Mouse (Mus musculus): ENCODE data around the gene Elf3. TPM values are rescaled to one million over a fixed set of nuclear protein-coding genes. Genes with fewer than 3 reads are reported as not detected.
"Not testable (repeated sequence)": the region's sequence is repeated elsewhere in the genome, so short reads cannot be mapped to it uniquely, and the experiment has no call there.

The Elf3 gene
- total RNA-seq (2022): under 1 TPM; 0.20 to 0.52 (median 0.43) TPM

DNA sequence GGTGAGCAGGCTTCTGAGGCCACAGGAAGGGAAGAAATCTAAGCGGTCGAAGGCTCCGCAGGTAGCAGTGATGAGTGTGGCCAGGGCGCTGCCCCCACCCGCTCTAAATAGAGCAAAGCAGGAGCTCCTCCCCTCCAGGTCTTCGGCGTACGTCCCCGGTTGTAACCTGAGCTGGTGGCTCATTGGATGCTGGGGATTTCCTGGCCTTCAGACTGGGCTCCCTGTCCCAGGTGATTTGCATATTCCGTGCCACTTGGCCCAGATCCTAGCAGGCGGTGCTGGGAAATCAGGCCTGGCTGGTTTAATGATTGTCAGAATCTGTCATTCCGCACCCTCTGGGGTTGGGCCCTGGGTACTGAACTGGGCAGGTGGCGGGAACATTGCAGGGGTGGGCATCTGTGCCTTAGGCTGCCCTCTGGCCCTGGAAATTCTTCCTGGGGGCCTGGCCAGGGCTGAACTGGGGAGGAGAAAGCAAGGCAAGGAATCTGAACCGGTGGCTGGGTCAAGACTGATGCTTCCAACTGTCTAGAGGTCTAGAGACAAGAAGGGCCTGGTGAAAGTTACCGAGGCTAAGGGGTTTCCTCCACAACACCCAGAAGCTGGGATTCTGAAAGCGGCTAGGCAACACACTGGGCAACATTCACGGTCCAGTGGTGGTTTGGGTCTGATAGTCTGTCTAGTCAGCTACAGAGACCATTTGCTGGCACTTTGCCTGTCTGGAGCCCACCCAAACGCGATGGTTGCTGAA lies at the start of gene Elf3:
Gene Elf3 (minus strand): TSS at position 189 of the 748 bp plus-strand sequence.
- DNase-seq: no peak

DNA sequence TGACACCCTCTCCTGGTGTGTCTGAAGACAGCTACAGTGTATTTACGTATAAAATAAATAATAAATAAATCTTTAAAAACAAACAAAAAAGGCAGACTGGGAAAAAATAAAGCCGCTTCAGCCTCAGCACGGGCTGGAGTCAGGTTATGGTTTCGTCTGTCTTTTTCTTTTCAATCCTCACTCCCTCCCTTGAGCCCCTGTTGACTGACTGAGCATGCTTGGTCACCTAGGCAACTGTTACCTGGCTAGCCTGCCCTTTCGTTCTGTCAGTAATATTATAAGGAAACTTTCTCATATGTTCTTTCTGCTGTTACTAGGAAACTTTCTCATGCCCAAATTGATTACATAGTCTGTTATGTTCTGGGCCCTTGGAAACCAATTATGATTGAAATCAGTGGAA lies 32.5 kb upstream of the Elf3 start:
- no peak for DNase-seq

DNA sequence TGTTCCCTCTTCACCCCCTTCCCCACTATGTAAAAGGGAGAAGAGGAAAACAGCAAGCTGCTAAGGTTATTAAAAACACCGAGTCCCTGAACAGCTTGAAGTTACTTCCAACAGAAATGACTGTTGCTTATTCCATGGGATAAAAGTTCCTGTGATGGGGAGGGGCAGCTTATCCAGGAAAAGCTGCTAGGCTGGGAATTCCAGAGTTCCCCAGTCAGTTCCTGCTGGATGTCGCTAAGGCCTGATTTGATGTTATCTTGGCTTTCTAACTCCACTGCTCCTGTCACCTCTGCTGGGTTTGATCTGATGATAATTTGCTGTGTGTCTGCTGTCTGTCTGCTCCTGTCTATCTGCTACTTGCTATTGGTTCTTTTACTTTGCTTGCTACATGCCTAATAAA lies 27.9 kb upstream of the Elf3 start:
- DNase-seq: no peak

DNA sequence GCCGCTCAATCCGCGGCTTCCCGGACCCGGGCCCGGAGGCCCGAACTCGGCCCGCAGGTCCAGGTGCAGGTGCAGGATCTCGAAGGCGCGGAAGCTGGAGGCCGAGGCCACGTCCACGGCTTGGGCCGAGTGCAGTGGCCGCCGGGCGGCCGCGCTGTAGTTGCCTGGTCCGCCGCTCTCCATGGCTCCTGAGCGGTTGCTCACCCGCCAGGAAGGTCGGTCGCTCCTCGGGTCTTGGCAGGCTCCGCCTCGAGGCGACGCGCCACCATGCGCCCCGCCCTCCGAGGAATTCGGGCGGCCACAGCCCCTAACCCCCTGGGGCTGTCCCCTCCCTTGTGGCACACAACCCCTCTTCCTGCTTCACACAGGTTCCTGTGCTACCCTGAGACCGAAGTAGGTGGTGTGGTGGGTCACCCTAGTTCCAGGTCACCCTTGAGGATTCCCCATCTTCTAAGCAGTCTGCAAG lies 25.5 kb upstream of the Elf3 start, which contains the start of gene Rnpep:
Gene Rnpep (minus strand): TSS at position 259 of the 466 bp plus-strand sequence.
- peak; percentile 60 for DNase-seq

DNA sequence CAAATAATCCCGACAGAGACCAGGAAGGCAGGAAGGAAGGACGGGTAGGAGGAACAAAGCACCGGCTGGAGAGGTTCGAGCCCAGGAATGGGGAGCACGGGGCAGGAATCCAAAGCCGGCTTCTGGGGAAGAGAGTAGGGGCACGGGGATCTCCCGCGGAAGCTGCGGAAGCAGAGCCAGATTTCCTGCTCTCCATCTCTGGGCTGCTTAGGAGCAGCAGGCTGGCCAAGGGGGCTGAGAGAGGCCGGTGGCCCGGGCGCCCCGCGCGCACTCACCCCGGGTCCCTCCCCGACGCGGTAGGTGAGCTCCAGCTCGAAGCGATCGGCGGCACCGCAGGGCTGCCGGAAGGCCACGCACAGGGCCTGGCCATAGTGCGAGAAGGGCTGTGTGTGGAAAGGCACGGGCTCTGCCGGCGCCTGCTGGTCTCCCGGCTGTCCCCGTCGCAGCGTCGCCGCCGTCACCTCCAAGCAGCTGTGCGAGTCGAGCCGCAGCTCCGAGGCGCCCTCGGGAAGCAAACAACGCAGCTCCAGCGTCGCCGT lies 25.0 kb upstream of the Elf3 start:
- DNase-seq: no peak

DNA sequence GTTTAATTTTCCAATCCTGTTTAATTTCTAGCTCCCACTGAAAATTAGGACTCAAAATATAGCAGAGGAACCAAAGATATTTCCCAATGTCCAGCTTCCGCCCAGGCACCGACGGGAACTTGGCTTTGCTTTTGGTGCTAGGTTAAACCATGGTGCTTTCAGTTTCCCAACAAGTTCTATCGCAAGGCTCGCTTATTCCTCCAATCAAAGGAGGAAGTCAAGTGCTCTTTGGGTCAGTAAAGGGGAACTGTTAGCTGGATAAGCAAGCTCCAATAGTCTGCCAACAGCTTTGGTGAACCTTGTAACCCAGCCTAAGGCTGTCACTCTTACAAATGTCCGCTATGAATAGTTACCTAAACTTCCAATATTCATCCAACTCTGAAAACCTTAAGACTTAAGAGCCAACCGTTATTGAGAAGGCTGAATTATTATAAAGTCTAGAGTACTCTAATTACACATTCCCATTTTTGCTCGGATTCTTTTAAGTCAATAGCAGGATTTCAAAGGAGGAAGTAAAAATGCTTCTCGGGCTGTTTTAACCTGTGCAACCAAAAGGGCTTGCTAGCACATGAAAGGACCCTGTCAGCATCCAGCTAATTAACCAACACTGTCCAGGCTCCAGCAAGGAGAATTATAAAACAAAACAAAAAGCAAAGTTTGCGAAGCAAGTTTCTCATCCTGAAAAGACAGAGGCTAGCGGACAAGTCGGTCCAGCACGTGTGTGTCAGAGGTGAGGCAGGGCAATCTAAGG lies 24.3 kb upstream of the Elf3 start:
- DNase-seq: no peak

DNA sequence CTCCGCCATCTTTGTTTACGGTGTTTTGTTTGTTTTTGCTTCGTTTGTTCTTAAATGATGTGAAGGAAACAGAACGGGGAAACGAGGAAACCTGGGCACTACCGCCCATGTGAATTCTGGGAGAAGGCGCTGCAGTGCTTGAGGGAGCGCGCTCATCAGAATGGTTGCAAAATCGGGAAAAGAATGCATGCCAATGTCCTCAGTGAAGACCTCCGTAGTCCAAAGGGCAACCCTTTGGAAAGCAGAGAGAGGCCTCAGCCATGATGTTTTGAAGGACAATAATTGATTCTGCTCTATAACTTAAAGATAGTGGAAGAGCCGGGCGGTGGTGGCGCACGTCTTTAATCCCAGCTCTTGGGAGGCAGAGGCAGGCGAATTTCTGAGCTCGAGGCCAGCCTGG lies 23.5 kb upstream of the Elf3 start:
- no peak for DNase-seq

DNA sequence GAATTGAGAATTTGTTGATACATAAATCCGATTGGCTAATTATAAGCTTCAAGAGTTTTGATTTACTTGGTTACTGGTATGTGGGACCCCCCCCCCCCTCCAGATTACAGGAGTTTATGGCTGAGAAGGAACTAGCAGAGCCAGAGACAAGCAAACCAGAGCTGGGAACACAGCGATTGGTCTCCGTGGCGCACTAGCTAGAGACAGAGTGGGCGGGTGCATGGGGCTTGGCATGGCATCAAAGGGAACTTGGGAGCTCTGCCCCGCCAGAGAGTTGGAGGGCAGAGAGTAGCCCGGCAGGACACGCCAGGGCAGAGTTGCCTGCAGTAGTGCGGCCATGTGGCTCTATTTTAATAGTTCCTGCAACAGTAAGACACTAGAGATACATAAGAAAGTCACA lies 22.3 kb upstream of the Elf3 start:
- DNase-seq: peak; percentile 82

DNA sequence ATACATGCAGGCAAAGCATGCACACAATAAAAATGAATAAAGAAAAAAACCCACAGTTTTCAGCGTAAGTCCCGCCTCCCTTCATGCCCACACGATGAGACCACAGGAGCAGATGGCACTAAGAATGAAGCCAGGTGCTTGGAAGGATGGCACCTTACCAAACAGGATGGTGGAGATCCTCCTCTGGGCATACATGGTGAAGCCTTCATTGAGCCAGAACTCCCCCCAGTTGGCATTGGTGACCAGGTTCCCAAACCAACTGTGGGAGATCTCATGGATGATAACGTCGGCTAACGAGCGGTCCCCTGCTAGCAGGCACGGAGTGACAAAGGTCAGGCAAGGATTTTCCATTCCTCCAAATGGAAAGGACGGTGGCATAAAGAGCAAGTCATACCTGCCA lies 13.0 kb upstream of the Elf3 start:
- no peak for DNase-seq

DNA sequence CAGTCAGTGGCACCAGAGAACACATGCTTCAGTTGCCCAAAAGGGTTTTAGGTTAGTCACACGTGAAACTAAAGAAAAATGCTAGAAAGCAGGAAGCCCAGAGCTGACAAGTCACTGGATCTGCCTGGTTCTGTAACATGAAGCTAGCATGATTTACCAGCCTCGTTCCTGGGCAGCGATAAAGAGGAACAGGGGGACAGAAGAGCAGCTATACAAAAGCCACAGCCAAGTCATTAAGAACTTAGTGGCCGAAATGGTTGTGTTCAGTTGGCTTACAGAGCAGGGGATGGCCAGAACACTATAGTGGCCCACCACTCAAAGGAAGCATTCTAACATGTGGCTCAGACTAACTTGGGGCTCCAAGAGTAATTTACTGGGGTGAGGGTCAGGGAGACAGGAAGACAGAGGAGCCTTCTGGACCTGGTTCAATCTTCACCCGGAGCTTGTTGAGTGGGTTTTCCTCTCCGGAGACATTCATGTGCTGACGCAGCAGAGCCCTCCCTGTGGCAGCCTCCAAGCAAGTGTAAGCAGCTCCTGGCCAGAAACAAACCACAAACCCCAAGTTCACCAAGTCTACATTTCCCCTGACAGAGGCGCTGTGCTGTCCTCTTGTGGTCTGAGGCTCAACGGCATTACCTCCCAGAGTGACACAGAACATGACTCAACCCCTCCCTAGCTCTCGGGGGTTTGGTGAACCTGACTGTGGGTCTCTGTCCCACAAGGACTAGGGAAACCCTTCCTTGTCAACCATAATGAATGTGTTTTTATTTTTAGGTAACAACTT lies 9.5 kb upstream of the Elf3 start:
- no peak for DNase-seq

DNA sequence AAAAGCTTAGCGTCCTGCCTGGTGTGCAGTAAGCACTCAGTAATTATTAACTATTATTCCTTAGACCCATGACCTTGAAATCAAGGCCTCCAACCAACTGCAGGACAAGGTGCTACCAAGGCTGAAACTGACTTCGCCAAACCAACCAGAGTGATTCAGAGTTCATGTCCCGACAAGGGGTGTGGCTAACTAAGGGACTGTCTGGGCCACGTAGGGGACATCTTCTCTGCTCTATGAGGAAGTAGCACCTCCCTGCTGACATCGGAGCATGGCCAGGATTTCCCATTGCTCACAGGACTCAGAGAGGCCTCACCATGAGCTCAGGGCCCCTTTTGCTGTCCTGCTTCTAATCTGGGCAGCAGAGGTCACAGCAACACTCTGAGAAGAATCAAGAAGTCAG lies 7.5 kb upstream of the Elf3 start:
- DNase-seq: peak; percentile 57

DNA sequence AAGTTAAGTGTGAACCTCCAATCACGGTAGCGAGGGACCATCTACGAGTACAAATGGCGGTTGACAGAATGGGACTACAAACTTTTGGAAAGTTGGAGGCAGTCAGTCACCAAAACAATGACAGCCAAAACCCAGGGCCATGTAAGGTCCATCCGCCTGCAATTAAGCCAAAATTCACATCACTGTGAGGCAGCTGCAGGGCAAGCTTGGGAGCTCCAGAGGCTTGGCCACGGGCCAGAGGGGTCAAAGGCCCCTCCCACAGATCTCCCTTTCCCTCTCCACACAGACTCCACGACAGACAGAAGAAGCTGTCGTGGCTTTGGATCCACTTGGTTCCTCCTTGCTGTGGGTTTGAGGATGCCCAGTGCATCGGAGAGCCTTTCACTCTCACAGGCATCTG lies 4.9 kb upstream of the Elf3 start:
- no peak for DNase-seq

DNA sequence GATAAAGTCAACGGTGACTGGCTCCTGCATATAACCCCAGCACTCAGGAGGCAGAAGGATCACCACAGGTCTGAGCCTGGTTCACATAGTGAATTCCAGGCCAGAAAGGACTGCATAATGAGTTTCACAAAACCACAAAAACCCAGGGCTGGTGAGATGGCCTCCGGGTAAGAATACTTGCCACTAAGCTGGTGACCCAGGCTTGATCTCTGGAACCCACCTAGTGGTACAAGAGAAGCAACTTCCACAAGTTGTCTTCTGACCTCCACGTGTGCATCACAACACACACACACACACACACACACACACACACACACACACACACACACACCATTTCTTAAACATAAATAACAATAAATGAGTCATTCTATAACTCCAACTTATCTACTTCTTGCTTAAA lies 4.0 kb upstream of the Elf3 start:
- DNase-seq: no peak

DNA sequence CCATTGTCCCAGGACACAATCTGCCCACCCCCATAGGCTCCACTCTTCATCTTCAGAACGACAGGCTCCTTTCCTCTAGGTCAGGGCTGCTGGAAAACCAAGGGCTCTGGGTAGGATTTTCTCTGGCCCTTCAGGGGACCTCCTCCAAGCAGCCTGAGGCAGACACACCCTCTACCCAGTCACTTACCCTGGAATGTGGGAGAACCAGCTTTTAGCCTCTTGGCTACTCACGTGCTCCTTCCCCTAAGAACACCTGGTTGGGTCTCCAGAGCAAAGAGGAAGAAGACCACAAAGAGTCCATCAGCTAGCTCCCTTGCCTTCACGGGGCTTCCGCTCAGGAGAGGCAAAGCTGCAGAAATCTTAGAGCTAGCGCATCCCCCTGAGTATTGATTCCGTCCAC lies 2.6 kb upstream of the Elf3 start:
- DNase-seq: no peak

DNA sequence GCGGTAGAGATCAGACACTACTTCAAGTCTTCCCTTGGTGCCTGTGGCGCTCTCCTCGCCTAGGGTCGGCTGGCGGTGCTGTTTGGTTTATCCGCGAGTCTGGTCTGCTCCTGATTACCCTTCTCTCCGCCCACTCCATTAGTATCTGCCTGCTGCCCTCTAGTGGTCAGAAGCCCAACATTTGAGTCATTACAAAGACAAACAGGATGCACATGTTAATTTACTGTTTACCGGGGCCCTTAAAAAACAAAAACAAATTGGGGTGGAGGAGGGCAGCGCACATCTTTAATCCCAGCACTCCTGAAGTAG lies 714 bp upstream of the Elf3 start:
- DNase-seq: peak; percentile 63

DNA sequence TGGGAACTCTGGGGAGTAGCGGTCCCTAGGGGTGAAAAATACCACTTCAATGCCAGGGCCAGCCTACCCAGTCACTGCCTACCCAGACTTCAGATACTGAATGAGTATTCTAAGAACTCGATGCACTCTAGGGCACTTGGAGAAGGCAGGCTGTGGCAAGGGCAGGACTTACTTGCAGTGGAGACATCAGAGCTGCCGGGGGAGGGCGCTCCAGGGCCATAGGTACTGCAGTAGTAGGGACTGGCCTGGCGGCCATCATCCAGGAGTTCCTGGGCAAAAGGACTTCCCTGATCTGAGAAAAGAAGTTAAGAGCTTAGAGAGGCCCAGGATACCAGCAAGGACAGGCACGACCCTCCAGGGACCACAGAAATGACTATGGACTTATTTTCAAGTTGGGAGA lies 2.1 kb downstream of the Elf3 start:
- no peak for DNase-seq

DNA sequence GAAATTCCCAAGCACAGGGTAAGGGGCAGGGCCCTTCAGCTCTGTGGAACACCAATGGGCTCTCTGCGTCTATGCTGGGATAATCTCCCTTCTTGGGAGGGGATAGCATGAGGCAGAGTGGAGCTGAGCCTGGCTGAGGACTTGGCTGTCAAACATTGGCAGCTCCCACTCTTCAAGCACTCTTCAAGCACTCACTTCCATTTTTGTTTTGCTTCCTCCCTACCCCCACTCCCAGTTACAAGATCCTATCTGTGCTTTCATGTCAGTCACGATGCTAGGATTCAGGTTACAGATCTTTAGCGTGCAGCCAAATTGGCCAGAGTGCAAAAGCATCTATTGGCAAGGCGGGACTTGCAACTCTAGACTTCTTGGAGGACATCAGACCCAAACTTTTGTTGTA lies 5.5 kb downstream of the Elf3 start:
- DNase-seq: no peak

DNA sequence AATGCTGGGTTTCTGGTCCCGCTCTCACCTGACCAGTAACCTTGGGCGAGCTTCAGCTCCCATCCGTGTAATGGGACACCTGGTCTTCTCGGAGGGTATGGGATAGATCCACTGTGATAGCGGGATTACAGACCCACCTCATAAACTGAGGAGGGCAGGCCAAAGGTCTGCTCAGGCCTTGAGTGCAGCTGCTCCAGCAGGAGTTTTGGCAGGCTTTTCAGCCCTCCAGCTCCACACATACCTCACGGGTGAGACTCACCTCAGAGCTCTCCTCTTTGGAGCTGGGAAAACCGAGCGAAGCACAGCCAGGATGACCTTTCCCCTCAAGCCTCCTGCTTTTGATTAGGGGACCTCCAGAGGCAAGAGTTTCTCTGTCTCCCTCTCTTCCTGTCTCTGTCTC lies 7.0 kb downstream of the Elf3 start:
- no peak for DNase-seq

DNA sequence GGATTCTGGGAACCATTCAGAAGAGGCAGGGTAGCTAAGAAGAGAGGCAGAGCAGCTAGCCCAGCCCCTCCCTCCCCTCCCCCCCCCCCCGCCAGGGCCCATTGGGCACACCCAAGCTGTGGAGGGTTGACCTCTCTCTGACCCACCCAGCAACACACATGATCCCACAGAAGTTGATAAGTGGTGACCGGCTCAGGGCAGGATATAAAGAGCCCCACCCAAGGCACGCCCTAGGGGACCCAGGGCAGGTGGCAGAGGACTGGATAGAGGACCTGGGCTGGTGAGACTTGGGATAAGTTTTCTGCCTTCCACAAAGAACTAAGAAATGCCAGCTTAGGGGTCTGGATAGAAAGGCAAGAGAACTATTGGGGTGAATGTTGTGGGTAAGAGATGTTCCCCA lies 7.7 kb downstream of the Elf3 start:
- DNase-seq: no peak

DNA sequence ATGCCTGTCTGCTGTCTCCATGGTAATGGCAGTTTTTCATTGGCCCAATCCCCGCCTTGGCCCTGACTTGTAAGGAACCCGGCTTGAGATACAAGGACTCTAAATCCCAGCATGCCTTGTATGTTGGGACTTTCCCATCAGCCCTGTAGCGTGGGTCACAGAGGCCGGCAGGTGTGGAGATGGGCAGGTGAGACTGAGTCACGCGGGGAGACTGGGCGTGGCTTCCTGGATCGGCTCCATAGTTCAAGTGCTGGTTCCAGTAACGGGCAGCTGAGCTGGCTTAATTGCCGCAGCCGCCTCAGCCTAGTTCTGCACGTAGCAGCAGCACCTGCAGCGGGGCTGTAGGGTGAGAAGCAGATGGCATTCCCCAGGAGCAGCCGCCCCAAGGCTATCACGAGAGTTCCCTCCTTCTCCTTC lies 9.9 kb downstream of the Elf3 start:
- no peak for DNase-seq

DNA sequence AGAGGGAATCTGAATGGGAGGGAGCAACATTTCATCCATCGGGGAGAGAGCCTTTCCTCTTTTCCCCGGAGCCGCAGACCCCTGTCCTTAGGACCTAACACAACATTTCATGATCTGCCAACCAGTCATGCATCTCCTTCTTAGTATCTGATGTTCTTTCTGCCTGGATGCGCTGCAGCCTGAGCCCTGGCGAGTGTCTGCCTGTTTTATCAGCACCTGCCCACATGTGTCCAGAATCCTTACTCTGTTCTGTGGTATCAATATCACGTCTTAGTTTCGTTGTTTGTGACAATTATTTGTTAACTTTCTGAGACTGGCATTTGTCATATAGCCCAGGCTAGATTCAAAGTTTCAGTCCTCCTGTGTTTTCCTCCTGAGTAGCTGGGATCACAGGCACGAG lies 14.4 kb downstream of the Elf3 start:
- DNase-seq: no peak

DNA sequence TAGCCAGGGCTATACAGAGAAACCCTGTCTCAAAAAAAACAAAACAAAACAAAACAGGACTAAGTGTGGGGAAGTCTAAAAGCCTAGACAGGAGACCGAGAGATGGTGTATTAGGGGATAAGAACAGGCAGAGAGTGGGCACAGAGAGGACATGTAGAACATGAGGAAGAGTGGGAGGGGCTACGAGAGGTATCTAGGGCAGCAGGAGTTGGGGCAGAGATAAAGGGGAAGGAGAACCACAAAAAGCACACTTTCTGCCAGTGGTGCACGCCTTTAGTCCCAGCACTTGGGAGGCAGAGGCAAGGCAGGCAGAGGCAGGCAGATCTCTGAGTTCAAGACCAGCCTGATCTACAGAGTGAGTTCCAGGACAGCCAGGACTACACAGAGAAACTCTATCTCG lies 18.2 kb downstream of the Elf3 start:
- not testable (repeated sequence) for DNase-seq
